17 mouse cellular contexts compared by ENCODE assay signal in genomic region chr1:20997328-20997689, GRCm38 (mm10). TPM values are rescaled to one million over a fixed set of nuclear protein-coding genes. Genes with fewer than 3 reads are reported as not detected.
DNase-seq lines count a peak whose midpoint lies in the region; ATAC-seq and TF ChIP-seq lines count a peak whose summit lies in the region.
"Had no signal": no experiment of that assay in that cellular context is flagged by ENCODE, and none has a peak within 500 bp of the region (broad histone marks: within the 10 kb centered on the region; RNA-seq: fewer than 3 reads in every experiment).

No protein-coding gene starts in this region.

- peaks cover 30% of the 10 kb centered on the region for H3K36me3 ChIP-seq in heart, embryonic 13.5 days
- no peaks in the 10 kb centered on the region for H3K36me3 ChIP-seq in heart, embryonic 11.5 days (ENCODE audit: control insufficient read depth, insufficient read depth, low read length)
- peaks cover 36% of the 10 kb centered on the region for H3K36me3 ChIP-seq in midbrain, embryonic 10.5 days
- H3K36me3 ChIP-seq in midbrain, embryonic 16.5 days (ENCODE audit: control insufficient read depth, insufficient read depth, low read length), result no peaks in the 10 kb centered on the region
- H3K36me3 ChIP-seq in embryonic facial prominence, embryonic 12.5 days, result peaks cover 23% of the 10 kb centered on the region
- peaks cover 4% of the 10 kb centered on the region; the same call in 1 of the 2 replicates for H3K36me3 ChIP-seq in liver, embryonic 13.5 days

- 59% methylated on average over 2 of the region's 2 CpGs for WGBS in heart, embryonic 13.5 days
- 39% methylated on average over 2 of the region's 2 CpGs for WGBS in heart, embryonic 11.5 days (ENCODE audit: insufficient replicate concordance)
- WGBS in midbrain, embryonic 10.5 days, result 81% methylated on average over 2 of the region's 2 CpGs
- 75% methylated on average over 2 of the region's 2 CpGs for WGBS in midbrain, embryonic 16.5 days
- WGBS in embryonic facial prominence, embryonic 12.5 days, result 67% methylated on average over 2 of the region's 2 CpGs
- 63% methylated on average over 2 of the region's 2 CpGs for WGBS in liver, embryonic 13.5 days (ENCODE audit: insufficient replicate concordance)

- H3K4me2 ChIP-seq in heart, embryonic 13.5 days, result no peak overlapping the region
- no peak overlapping the region for H3K4me2 ChIP-seq in heart, embryonic 11.5 days
- H3K4me2 ChIP-seq in midbrain, embryonic 16.5 days (ENCODE audit: low read length), result no peak overlapping the region
- H3K4me2 ChIP-seq in embryonic facial prominence, embryonic 12.5 days (replicated peaks), result no peak overlapping the region
- H3K4me2 ChIP-seq in liver, embryonic 13.5 days, result no peak overlapping the region
- H3K4me2 ChIP-seq: lung, embryonic 14.5 days had no signal

- H3K9me3 ChIP-seq in heart, embryonic 13.5 days, result no peaks in the 10 kb centered on the region
- H3K9me3 ChIP-seq in heart, embryonic 11.5 days (replicated peaks; ENCODE audit: control insufficient read depth, low read length), result no peaks in the 10 kb centered on the region
- H3K9me3 ChIP-seq in midbrain, embryonic 10.5 days (replicated peaks), result no peaks in the 10 kb centered on the region
- no peaks in the 10 kb centered on the region for H3K9me3 ChIP-seq in midbrain, embryonic 16.5 days (replicated peaks; ENCODE audit: control insufficient read depth, low read length, poor library complexity, severe bottlenecking)
- no peaks in the 10 kb centered on the region for H3K9me3 ChIP-seq in embryonic facial prominence, embryonic 12.5 days
- H3K9me3 ChIP-seq in liver, embryonic 13.5 days (replicated peaks), result no peaks in the 10 kb centered on the region

- H3K27me3 ChIP-seq in heart, embryonic 13.5 days (replicated peaks), result no peaks in the 10 kb centered on the region
- H3K27me3 ChIP-seq in heart, embryonic 11.5 days (ENCODE audit: control insufficient read depth, insufficient read depth, low read length), result no peaks in the 10 kb centered on the region
- H3K27me3 ChIP-seq in midbrain, embryonic 10.5 days (ENCODE audit: low read depth, poor library complexity, severe bottlenecking), result no peaks in the 10 kb centered on the region
- no peaks in the 10 kb centered on the region for H3K27me3 ChIP-seq in midbrain, embryonic 16.5 days (ENCODE audit: control insufficient read depth, insufficient read depth, low read depth, low read length)
- H3K27me3 ChIP-seq in embryonic facial prominence, embryonic 12.5 days, result no peaks in the 10 kb centered on the region
- H3K27me3 ChIP-seq in liver, embryonic 13.5 days, result no peaks in the 10 kb centered on the region
- H3K27me3 ChIP-seq: megakaryocyte, embryonic 14.5 days had no signal

- H3K4me3 ChIP-seq in heart, embryonic 13.5 days, result no peak overlapping the region
- no peak overlapping the region for H3K4me3 ChIP-seq in heart, embryonic 11.5 days (ENCODE audit: low read depth, low read length)
- no peak overlapping the region for H3K4me3 ChIP-seq in midbrain, embryonic 10.5 days
- no peak overlapping the region for H3K4me3 ChIP-seq in midbrain, embryonic 16.5 days (ENCODE audit: low read depth, low read length)
- H3K4me3 ChIP-seq in embryonic facial prominence, embryonic 12.5 days, result no peak overlapping the region
- no peak overlapping the region for H3K4me3 ChIP-seq in liver, embryonic 13.5 days (replicated peaks)
- no peak overlapping the region for H3K4me3 ChIP-seq in layer of hippocampus, adult 2 months
- H3K4me3 ChIP-seq: erythroblast, embryonic 14.5 days; megakaryocyte, embryonic 14.5 days had no signal

- no peak for DNase-seq in midbrain, embryonic 10.5 days (ENCODE audit: low spot score)
- DNase-seq in liver, embryonic 13.5 days, result no peak
- DNase-seq in adrenal gland, postnatal 4 days (ENCODE audit: low spot score in 2 of 2), result no peak
- DNase-seq in layer of hippocampus, adult 2 months (ENCODE audit: low spot score in 2 of 2), result no peak
- DNase-seq: adrenal gland, postnatal 25 days; B cell, adult 2 months; cerebellum, postnatal 36 days; spleen, adult 18-20 months; thymus, adult 18-20 months had no signal

- H3K4me1 ChIP-seq in heart, embryonic 13.5 days, result peaks cover 31% of the 10 kb centered on the region
- peaks cover 24% of the 10 kb centered on the region for H3K4me1 ChIP-seq in heart, embryonic 11.5 days (ENCODE audit: control insufficient read depth, insufficient read depth, low read length)
- H3K4me1 ChIP-seq in midbrain, embryonic 10.5 days, result peaks cover 26% of the 10 kb centered on the region
- H3K4me1 ChIP-seq in midbrain, embryonic 16.5 days (ENCODE audit: control insufficient read depth, insufficient read depth, low read length), result no peaks in the 10 kb centered on the region
- peaks cover 8% of the 10 kb centered on the region for H3K4me1 ChIP-seq in embryonic facial prominence, embryonic 12.5 days
- peaks cover 21% of the 10 kb centered on the region for H3K4me1 ChIP-seq in liver, embryonic 13.5 days (replicated peaks)

- no peak for ATAC-seq in heart, embryonic 13.5 days (ENCODE audit: extremely low read depth, insufficient number of reproducible peaks, low FRiP score, low TSS enrichment)
- ATAC-seq in heart, embryonic 11.5 days (replicated peaks; ENCODE audit: insufficient number of reproducible peaks, low FRiP score, low TSS enrichment), result no peak
- ATAC-seq in midbrain, embryonic 16.5 days, result no peak
- ATAC-seq in embryonic facial prominence, embryonic 12.5 days (ENCODE audit: insufficient number of reproducible peaks, insufficient read depth, low FRiP score, low TSS enrichment), result 0 out of 2 replicates have a peak, but pooled peaks have one; percentile 37
- peak; percentile 67 for ATAC-seq in liver, embryonic 13.5 days (ENCODE audit: low read depth)
- ATAC-seq: inflammation-experienced regulatory T-cells, adult 6 months had no signal

- TF ChIP-seq CTCF in layer of hippocampus, adult 2 months (conservative IDR thresholded peaks at IDR 0.05), result no peak

- peak overlapping the region; percentile 24; the same call in 1 of the 2 replicates for H3K27ac ChIP-seq in heart, embryonic 13.5 days (replicated peaks)
- H3K27ac ChIP-seq in heart, embryonic 11.5 days (ENCODE audit: low read depth, low read length), result no peak overlapping the region
- peak overlapping the region; percentile 74 for H3K27ac ChIP-seq in midbrain, embryonic 10.5 days (replicated peaks)
- H3K27ac ChIP-seq in midbrain, embryonic 16.5 days (ENCODE audit: low read length), result no peak overlapping the region
- H3K27ac ChIP-seq in embryonic facial prominence, embryonic 12.5 days, result no peak overlapping the region
- no peak overlapping the region for H3K27ac ChIP-seq in liver, embryonic 13.5 days
- H3K27ac ChIP-seq in layer of hippocampus, adult 2 months, result no peak overlapping the region

- 0 out of 2 replicates have a peak overlapping the region, but pooled peaks have one; percentile 4 for H3K9ac ChIP-seq in heart, embryonic 13.5 days
- H3K9ac ChIP-seq in heart, embryonic 11.5 days (ENCODE audit: low read depth, low read length), result no peak overlapping the region
- no peak overlapping the region for H3K9ac ChIP-seq in midbrain, embryonic 16.5 days (ENCODE audit: low read depth, low read length)
- H3K9ac ChIP-seq in embryonic facial prominence, embryonic 12.5 days, result no peak overlapping the region
- H3K9ac ChIP-seq in liver, embryonic 13.5 days, result no peak overlapping the region
- H3K9ac ChIP-seq: lung, embryonic 14.5 days had no signal

RNA-seq across cellular contexts. Expression of gene Efhc1, which starts 45.9 kb away (rescaled TPM):
- polyA plus RNA-seq in heart, embryonic 13.5 days (2015; fragmentation: Nextera tagmentation; extraction: Ambion mirVana), result 1.6 and 1.7 TPM in 2 replicates
- 0.66 and 1.3 TPM in 2 replicates for polyA plus RNA-seq in heart, embryonic 11.5 days (2014; fragmentation: Nextera tagmentation; extraction: Ambion mirVana)
- 1.9 and 2.0 TPM in 2 replicates for polyA plus RNA-seq in midbrain, embryonic 10.5 days (2016; fragmentation: Nextera tagmentation; extraction: Ambion mirVana)
- 2.0 and 2.5 TPM in 2 replicates for polyA plus RNA-seq in midbrain, embryonic 16.5 days (2015; fragmentation: Nextera tagmentation; extraction: Ambion mirVana)
- 3.0 and 3.7 TPM in 2 replicates for polyA plus RNA-seq in embryonic facial prominence, embryonic 12.5 days (2016; fragmentation: Nextera tagmentation; extraction: Ambion mirVana)
- polyA plus RNA-seq in liver, embryonic 13.5 days (2015; fragmentation: Nextera tagmentation; extraction: Ambion mirVana), result 0.41 and 0.45 TPM in 2 replicates
- 1 to 10 TPM; 3.0 to 3.4 TPM for total RNA-seq in adrenal gland, postnatal 4 days (2021)
- 1 to 10 TPM; 2.0 to 2.1 TPM for total RNA-seq in layer of hippocampus, adult 2 months (2021)
- polyA plus RNA-seq: erythroblast, embryonic 14.5 days had no signal

Comparison
In these comparisons a context has a peak if more than half of its experiments do, and no peak if none do; other contexts are left out.
1. H3K27ac ChIP-seq: peak in heart, embryonic 13.5 days (single experiment) and midbrain, embryonic 10.5 days (single experiment); none in heart, embryonic 11.5 days (single experiment), midbrain, embryonic 16.5 days (single experiment), embryonic facial prominence, embryonic 12.5 days (single experiment), liver, embryonic 13.5 days (single experiment) and layer of hippocampus, adult 2 months (single experiment).
2. ATAC-seq: peak in embryonic facial prominence, embryonic 12.5 days (single experiment) and liver, embryonic 13.5 days (single experiment); none in heart, embryonic 13.5 days (single experiment), heart, embryonic 11.5 days (single experiment) and midbrain, embryonic 16.5 days (single experiment).